Mouse (Mus musculus) layer of hippocampus, adult 9-11 months (tissue): ENCODE results near the gene Tph1.
A peak's percentile ranks its signal among the peaks of the same experiment; 100 is the strongest.
"Not testable (repeated sequence)": the region's sequence is repeated elsewhere in the genome, so short reads cannot be mapped to it uniquely, and the experiment has no call there.

Experiments used
- DNase-seq: peaks from one replicate; pipeline ENCODE4 v3.0.0; 2022

The Tph1 gene

GRCm38 (mm10) chr7:46672160-46672672 lies at the start of gene Tph1:
Gene Tph1 (minus strand): TSS chr7:46672537.
- DNase-seq: no peak

DNA sequence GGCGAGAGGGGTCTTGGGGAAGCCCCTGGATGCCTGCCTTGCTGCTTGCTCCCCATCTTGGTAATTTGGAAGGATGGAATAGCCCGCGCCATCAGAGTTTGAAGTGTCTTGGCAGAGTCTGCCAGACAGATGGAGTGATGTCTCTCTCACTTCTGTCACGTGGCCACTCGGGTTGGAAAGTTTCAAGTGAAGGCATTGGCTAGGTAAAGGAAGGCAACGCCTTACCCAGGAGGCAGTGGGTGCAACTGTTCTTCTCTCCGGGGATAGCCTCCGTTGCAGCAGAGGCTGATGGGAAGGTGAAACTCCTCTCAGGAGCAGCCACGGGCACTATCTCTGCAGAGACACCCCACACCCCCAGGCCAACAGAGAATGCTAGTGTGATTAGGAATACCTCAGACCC lies 48.1 kb upstream of the Tph1 start:
- DNase-seq: no peak

DNA sequence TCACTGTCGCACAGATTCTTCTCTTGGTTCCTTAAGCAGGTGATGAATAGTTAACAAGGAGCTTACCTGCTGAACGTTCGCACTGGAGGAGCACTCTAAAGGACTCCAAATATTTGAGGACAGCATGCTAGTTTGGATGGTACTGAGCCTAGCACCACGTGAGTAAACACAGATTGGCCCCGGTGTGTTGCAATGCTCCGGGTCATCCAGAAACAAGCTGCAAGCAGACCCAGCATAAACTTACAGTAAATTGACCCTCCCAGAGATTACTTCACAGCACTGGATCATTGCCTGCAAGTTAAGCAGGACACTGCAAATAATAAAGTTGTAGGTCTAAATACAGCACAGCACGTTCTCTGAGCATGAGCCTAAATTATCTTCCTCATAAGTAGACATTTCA lies 47.2 kb upstream of the Tph1 start:
- no peak for DNase-seq

- no peak for DNase-seq
These were observed 46.4 kb upstream of the Tph1 start for GRCm38 (mm10) chr7:46718591-46719270.

DNA sequence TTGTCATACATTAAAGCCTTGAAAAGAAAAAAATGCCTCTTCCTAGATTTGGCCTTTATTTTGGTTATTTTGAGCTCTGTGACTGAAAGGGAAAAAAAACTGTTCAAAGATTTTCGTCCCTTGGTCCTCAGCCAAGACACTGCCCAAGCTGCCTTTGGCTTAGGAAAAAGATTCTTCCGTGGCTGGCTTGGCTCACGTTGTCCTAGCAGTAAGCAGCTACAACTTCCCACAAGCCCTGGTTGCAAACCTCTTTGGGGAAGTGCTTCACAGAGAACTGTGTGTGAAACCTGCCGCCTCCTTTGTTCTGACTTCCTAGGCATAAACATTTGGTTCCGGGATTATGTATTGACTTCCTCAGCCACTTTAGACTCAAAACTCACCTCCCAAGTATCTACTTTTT lies 44.6 kb upstream of the Tph1 start:
- no peak for DNase-seq

- DNase-seq: no peak
These were observed 43.3 kb upstream of the Tph1 start, which contains the start of gene Saa3 for GRCm38 (mm10) chr7:46715600-46715999. Gene Saa3 (minus strand): TSS chr7:46715700.

GRCm38 (mm10) chr7:46714518-46714917 lies 42.2 kb upstream of the Tph1 start:
- no peak for DNase-seq

DNA sequence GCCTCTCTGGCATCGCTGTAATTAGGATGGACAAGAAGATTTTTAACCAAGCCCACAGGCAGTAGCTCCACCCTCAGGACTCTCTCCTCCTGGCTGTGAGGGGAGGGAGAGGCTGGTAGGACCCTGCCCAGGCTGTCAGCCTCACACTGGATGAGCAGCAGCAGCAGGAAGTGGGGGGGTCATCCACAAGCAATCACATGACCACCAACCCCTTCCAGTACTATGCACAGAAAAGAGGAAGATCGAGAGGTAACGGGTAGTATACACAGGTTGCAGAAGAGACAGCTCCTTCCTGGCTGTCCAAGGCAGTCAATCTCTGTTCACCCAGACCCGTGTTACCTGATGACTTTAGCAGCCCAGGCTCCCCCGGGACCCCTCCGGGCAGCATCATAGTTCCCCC lies 39.9 kb upstream of the Tph1 start:
- DNase-seq: no peak

GRCm38 (mm10) chr7:46710390-46710844 lies 38.1 kb upstream of the Tph1 start, which contains the start of gene Saal1:
Gene Saal1 (minus strand): TSS chr7:46710680.
- DNase-seq: peak; percentile 73

GRCm38 (mm10) chr7:46700521-46701025 lies 28.2 kb upstream of the Tph1 start:
- DNase-seq: no peak

DNA sequence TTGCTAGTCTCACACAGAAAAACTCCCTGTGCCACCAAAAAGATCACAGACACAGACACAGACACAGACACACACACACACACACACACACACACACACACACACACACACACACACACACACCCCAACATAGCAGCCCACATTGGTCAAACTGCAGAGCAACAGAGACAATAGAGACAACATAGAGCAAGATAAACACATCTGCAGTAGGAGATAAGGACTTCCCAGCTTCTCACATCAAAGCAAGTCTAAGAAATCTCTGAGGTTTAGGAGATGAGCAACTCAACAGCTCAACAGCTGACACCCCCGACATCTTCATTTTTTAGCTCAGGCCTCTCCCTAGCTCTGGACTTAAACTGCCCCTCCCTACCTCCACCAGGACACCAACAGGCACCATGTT lies 24.4 kb upstream of the Tph1 start:
- DNase-seq: no peak

GRCm38 (mm10) chr7:46686827-46687226 lies 14.5 kb upstream of the Tph1 start:
- DNase-seq: no peak

GRCm38 (mm10) chr7:46680732-46681131 lies 8.4 kb upstream of the Tph1 start:
- no peak for DNase-seq

GRCm38 (mm10) chr7:46679044-46679443 lies 6.7 kb upstream of the Tph1 start:
- DNase-seq: not testable (repeated sequence)

- DNase-seq: no peak
These were observed 6.1 kb upstream of the Tph1 start for GRCm38 (mm10) chr7:46678417-46678816.

GRCm38 (mm10) chr7:46676808-46677360 lies 4.5 kb upstream of the Tph1 start:
- no peak for DNase-seq

- no peak for DNase-seq
These were observed 3.5 kb upstream of the Tph1 start for GRCm38 (mm10) chr7:46675886-46676285.

DNA sequence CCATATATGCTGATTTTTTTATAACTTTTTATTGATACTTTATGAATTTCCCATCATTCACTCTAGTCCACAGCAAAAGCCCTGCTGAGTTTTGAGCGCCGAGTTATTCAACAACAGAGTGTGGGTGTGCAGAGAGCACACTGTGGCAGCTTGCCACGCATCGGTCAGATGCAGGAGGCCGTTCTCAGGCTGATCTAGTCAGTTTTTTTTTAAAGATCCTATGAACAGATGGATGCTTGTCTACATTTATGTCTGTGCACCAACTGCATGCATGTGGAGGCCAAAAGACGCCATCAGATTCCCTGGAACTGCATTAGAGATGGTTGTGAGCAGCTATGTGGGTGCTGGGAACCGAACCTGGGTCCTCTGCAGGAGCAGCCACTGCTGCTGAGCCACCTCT lies 2.7 kb upstream of the Tph1 start:
- DNase-seq: peak; percentile 62

DNA sequence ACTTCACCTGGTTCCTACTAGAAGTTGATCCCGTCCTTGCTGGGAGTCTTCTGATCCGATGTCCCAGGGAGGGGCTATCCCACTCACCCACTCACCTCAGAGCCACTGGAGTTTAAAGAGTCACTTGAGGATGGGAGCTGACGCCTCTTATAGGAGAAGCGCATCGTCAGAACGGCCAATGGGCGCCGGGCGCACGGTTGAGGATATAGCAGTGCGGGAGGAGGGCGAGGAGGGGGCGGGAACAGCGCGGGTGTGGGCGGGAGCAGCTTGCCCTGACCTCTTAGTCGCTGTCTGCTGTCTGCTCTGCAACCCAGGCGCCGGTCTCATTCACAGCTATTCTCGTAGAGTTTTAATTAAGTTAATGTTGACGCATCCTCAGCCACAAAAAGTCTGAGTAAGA lies 5.1 kb downstream of the Tph1 start:
- DNase-seq: no peak

GRCm38 (mm10) chr7:46665236-46665635 lies 7.1 kb downstream of the Tph1 start:
- DNase-seq: no peak

GRCm38 (mm10) chr7:46661591-46662090 lies 10.7 kb downstream of the Tph1 start:
- DNase-seq: no peak

DNA sequence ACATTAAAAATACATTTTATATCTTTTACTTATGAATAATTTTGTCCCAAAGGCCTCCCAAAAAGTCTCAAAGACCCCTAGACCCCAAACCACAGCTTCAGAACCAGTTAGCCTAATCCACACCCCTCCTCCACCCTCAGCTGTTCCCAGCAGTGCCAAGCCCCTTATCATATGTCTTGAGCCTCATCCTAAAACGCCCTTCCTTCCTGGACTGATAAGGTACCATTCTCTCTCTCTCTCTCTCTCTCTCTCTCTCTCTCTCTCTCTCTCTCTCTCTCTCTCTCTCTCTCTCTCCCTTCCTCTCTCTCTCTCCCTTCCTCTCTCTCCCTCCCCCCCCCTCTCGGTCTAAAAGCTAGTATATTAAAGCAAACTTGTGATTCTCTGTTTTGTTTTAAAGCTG lies 20.1 kb downstream of the Tph1 start:
- DNase-seq: no peak

DNA sequence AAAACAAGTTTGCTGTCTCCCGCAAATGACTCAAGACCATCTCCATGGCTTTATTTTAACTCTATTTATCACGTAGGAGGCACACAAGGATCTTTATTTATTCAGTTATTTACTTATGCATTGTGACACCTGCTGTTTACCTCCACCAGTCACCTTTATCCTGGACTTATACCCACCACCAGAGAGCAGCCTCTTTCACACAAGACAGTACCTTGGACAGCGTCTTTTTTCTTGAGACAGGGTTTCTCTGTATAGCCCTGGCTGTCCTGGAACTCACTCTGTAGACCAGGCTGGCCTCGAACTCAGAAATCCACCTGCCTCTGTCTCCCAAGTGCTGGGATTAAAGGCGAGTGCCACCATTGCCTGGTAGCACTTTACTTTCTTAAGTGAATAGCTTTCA lies 22.1 kb downstream of the Tph1 start:
- DNase-seq: not testable (repeated sequence)
